Mouse (Mus musculus): ENCODE measurements around the gene Tdrkh. TPM values are rescaled to one million over a fixed set of nuclear protein-coding genes. Genes with fewer than 3 reads are reported as not detected.

Tdrkh gene
- 51.5 and 52.5 TPM in 2 replicates for polyA plus RNA-seq (2014; fragmentation: Nextera tagmentation; extraction: Ambion mirVana)

- peak within 1 kb of the TSS; percentile 66 for H3K9ac ChIP-seq (replicated peaks; ENCODE audit: low read depth, low read length)
- H3K9me3 ChIP-seq (ENCODE audit: control insufficient read depth, low read length), result no peaks in the 10 kb centered on the region
- peak within 1 kb of the TSS; percentile 93 for H3K4me2 ChIP-seq (ENCODE audit: low read depth, low read length)
- no peaks in the 10 kb centered on the region for H3K36me3 ChIP-seq (ENCODE audit: control insufficient read depth, insufficient read depth, low read length)
- peak within 1 kb of the TSS; percentile 65 for H3K4me3 ChIP-seq (ENCODE audit: low read depth, low read length)
- whole genome bisulfite sequencing, result 5% methylated on average over 52 of the region's 52 CpGs
- peak; percentile 99 for ATAC-seq (ENCODE audit: low read depth)
- H3K27ac ChIP-seq (ENCODE audit: low read depth, low read length), result peak within 1 kb of the TSS; percentile 75
- no peaks in the 10 kb centered on the region for H3K27me3 ChIP-seq (ENCODE audit: control insufficient read depth, insufficient read depth, low read length)
- H3K4me1 ChIP-seq (ENCODE audit: control insufficient read depth, insufficient read depth, low read length), result peaks cover 3% of the 10 kb centered on the region; the same call in 1 of the 2 replicates
Measured at GRCm38 (mm10) chr3:94413031-94413679, at the start of gene Tdrkh. TSS of gene Tdrkh (plus strand) at chr3:94413273.

- Histone ChIP-seq H3K4me3 (ENCODE audit: low read depth, low read length) (peak overlapping the region; percentile 50), H3K4me2 (ENCODE audit: low read depth, low read length) (peak overlapping the region; percentile 86), H3K9ac (replicated peaks; ENCODE audit: low read depth, low read length) (peak overlapping the region; percentile 84), H3K9me3 (ENCODE audit: control insufficient read depth, low read length) (no peaks in the 10 kb centered on the region), H3K4me1 (ENCODE audit: control insufficient read depth, insufficient read depth, low read length) (no peaks in the 10 kb centered on the region), H3K36me3 (ENCODE audit: control insufficient read depth, insufficient read depth, low read length) (no peaks in the 10 kb centered on the region), H3K27ac (ENCODE audit: low read depth, low read length) (peak overlapping the region; percentile 60; the same call in 1 of the 2 replicates), H3K27me3 (ENCODE audit: control insufficient read depth, insufficient read depth, low read length) (no peaks in the 10 kb centered on the region)
- WGBS, result 6% methylated on average over 81 of the region's 97 CpGs
- ATAC-seq (ENCODE audit: low read depth), result peak; percentile 77
Measured at GRCm38 (mm10) chr3:94363291-94364153, 49.6 kb upstream of the Tdrkh start.

- Histone ChIP-seq H3K4me3 (ENCODE audit: low read depth, low read length) (peak overlapping the region; percentile 50), H3K9ac (replicated peaks; ENCODE audit: low read depth, low read length) (peak overlapping the region; percentile 84), H3K36me3 (ENCODE audit: control insufficient read depth, insufficient read depth, low read length) (no peaks in the 10 kb centered on the region), H3K27me3 (ENCODE audit: control insufficient read depth, insufficient read depth, low read length) (no peaks in the 10 kb centered on the region), H3K4me1 (ENCODE audit: control insufficient read depth, insufficient read depth, low read length) (no peaks in the 10 kb centered on the region), H3K4me2 (ENCODE audit: low read depth, low read length) (peak overlapping the region; percentile 86), H3K27ac (ENCODE audit: low read depth, low read length) (peak overlapping the region; percentile 60; the same call in 1 of the 2 replicates), H3K9me3 (ENCODE audit: control insufficient read depth, low read length) (no peaks in the 10 kb centered on the region)
- ATAC-seq (ENCODE audit: low read depth), result peak; percentile 69
- 4% methylated on average over 23 of the region's 23 CpGs for WGBS
Measured at GRCm38 (mm10) chr3:94364154-94364526, 48.9 kb upstream of the Tdrkh start.

GRCm38 (mm10) chr3:94366761-94367160, 46.3 kb upstream of the Tdrkh start:
- no peaks in the 10 kb centered on the region for H3K27me3 ChIP-seq (ENCODE audit: control insufficient read depth, insufficient read depth, low read length)
- no peak overlapping the region for H3K9ac ChIP-seq (replicated peaks; ENCODE audit: low read depth, low read length)

GRCm38 (mm10) chr3:94367511-94367910, 45.6 kb upstream of the Tdrkh start:
- H3K36me3 ChIP-seq (ENCODE audit: control insufficient read depth, insufficient read depth, low read length), result no peaks in the 10 kb centered on the region
- 88% methylated on average over 6 of the region's 6 CpGs for WGBS
- no peak for ATAC-seq (ENCODE audit: low read depth)
- H3K9ac ChIP-seq (replicated peaks; ENCODE audit: low read depth, low read length), result no peak overlapping the region
- H3K27me3 ChIP-seq (ENCODE audit: control insufficient read depth, insufficient read depth, low read length), result no peaks in the 10 kb centered on the region
- H3K4me1 ChIP-seq (ENCODE audit: control insufficient read depth, insufficient read depth, low read length), result no peaks in the 10 kb centered on the region
- no peak overlapping the region for H3K4me2 ChIP-seq (ENCODE audit: low read depth, low read length)
- no peak overlapping the region for H3K4me3 ChIP-seq (ENCODE audit: low read depth, low read length)
- no peak overlapping the region for H3K27ac ChIP-seq (ENCODE audit: low read depth, low read length)
- H3K9me3 ChIP-seq (ENCODE audit: control insufficient read depth, low read length), result no peaks in the 10 kb centered on the region

More at GRCm38 (mm10) chr3:94366761-94367160, 46.3 kb upstream of the Tdrkh start:
- Histone ChIP-seq H3K4me3 (ENCODE audit: low read depth, low read length) (no peak overlapping the region), H3K4me1 (ENCODE audit: control insufficient read depth, insufficient read depth, low read length) (no peaks in the 10 kb centered on the region), H3K36me3 (ENCODE audit: control insufficient read depth, insufficient read depth, low read length) (no peaks in the 10 kb centered on the region), H3K4me2 (ENCODE audit: low read depth, low read length) (no peak overlapping the region), H3K9me3 (ENCODE audit: control insufficient read depth, low read length) (no peaks in the 10 kb centered on the region), H3K27ac (ENCODE audit: low read depth, low read length) (no peak overlapping the region)
- ATAC-seq (ENCODE audit: low read depth), result peak; percentile 49
- 24% methylated on average over 3 of the region's 3 CpGs for WGBS

- Histone ChIP-seq H3K4me1 (ENCODE audit: control insufficient read depth, insufficient read depth, low read length) (peaks cover 6% of the 10 kb centered on the region; the same call in 1 of the 2 replicates), H3K27ac (ENCODE audit: low read depth, low read length) (no peak overlapping the region), H3K27me3 (ENCODE audit: control insufficient read depth, insufficient read depth, low read length) (no peaks in the 10 kb centered on the region), H3K4me2 (ENCODE audit: low read depth, low read length) (no peak overlapping the region), H3K9ac (replicated peaks; ENCODE audit: low read depth, low read length) (no peak overlapping the region), H3K4me3 (ENCODE audit: low read depth, low read length) (no peak overlapping the region), H3K9me3 (ENCODE audit: control insufficient read depth, low read length) (no peaks in the 10 kb centered on the region), H3K36me3 (ENCODE audit: control insufficient read depth, insufficient read depth, low read length) (no peaks in the 10 kb centered on the region)
- no peak for ATAC-seq (ENCODE audit: low read depth)
- WGBS, result 68% methylated on average over 6 of the region's 6 CpGs
Measured at GRCm38 (mm10) chr3:94368631-94369030, 44.4 kb upstream of the Tdrkh start.

GRCm38 (mm10) chr3:94369709-94370108, 43.4 kb upstream of the Tdrkh start:
- Histone ChIP-seq H3K4me2 (ENCODE audit: low read depth, low read length) (no peak overlapping the region), H3K9ac (replicated peaks; ENCODE audit: low read depth, low read length) (no peak overlapping the region), H3K27ac (ENCODE audit: low read depth, low read length) (no peak overlapping the region), H3K4me1 (ENCODE audit: control insufficient read depth, insufficient read depth, low read length) (peaks cover 8% of the 10 kb centered on the region; the same call in 1 of the 2 replicates), H3K9me3 (ENCODE audit: control insufficient read depth, low read length) (no peaks in the 10 kb centered on the region), H3K36me3 (ENCODE audit: control insufficient read depth, insufficient read depth, low read length) (no peaks in the 10 kb centered on the region), H3K4me3 (ENCODE audit: low read depth, low read length) (no peak overlapping the region), H3K27me3 (ENCODE audit: control insufficient read depth, insufficient read depth, low read length) (no peaks in the 10 kb centered on the region)
- WGBS, result 71% methylated on average over 2 of the region's 2 CpGs
- no peak for ATAC-seq (ENCODE audit: low read depth)

GRCm38 (mm10) chr3:94371637-94372036, 41.4 kb upstream of the Tdrkh start:
- Histone ChIP-seq H3K9ac (replicated peaks; ENCODE audit: low read depth, low read length) (no peak overlapping the region), H3K36me3 (ENCODE audit: control insufficient read depth, insufficient read depth, low read length) (no peaks in the 10 kb centered on the region)
- WGBS, result 5% methylated on average over 11 of the region's 11 CpGs

GRCm38 (mm10) chr3:94372038-94372437, 41.0 kb upstream of the Tdrkh start:
- H3K27ac ChIP-seq (ENCODE audit: low read depth, low read length), result no peak overlapping the region
- peaks cover 8% of the 10 kb centered on the region; the same call in 1 of the 2 replicates for H3K4me1 ChIP-seq (ENCODE audit: control insufficient read depth, insufficient read depth, low read length)
- no peak for ATAC-seq (ENCODE audit: low read depth)
- 0% methylated on average over 3 of the region's 3 CpGs for WGBS
- H3K9ac ChIP-seq (replicated peaks; ENCODE audit: low read depth, low read length), result no peak overlapping the region
- H3K36me3 ChIP-seq (ENCODE audit: control insufficient read depth, insufficient read depth, low read length), result no peaks in the 10 kb centered on the region
- no peak overlapping the region; the same call in 1 of the 2 replicates for H3K4me2 ChIP-seq (ENCODE audit: low read depth, low read length)
- no peaks in the 10 kb centered on the region for H3K27me3 ChIP-seq (ENCODE audit: control insufficient read depth, insufficient read depth, low read length)
- no peak overlapping the region for H3K4me3 ChIP-seq (ENCODE audit: low read depth, low read length)
- H3K9me3 ChIP-seq (ENCODE audit: control insufficient read depth, low read length), result no peaks in the 10 kb centered on the region

More at GRCm38 (mm10) chr3:94371637-94372036, 41.4 kb upstream of the Tdrkh start:
- H3K9me3 ChIP-seq (ENCODE audit: control insufficient read depth, low read length), result no peaks in the 10 kb centered on the region
- ATAC-seq (ENCODE audit: low read depth), result peak; percentile 32; the same call in 1 of the 2 replicates
- H3K4me3 ChIP-seq (ENCODE audit: low read depth, low read length), result no peak overlapping the region
- peak overlapping the region; percentile 37 for H3K4me2 ChIP-seq (ENCODE audit: low read depth, low read length)
- peaks cover 8% of the 10 kb centered on the region; the same call in 1 of the 2 replicates for H3K4me1 ChIP-seq (ENCODE audit: control insufficient read depth, insufficient read depth, low read length)
- no peaks in the 10 kb centered on the region for H3K27me3 ChIP-seq (ENCODE audit: control insufficient read depth, insufficient read depth, low read length)
- H3K27ac ChIP-seq (ENCODE audit: low read depth, low read length), result no peak overlapping the region

Measured in neural tube, embryonic 14.5 days (tissue).